Mouse (Mus musculus): Measurements from ENCODE around the gene Scn11a.
A peak's percentile ranks its signal among the peaks of the same experiment; 100 is the strongest.

The Scn11a gene

DNA sequence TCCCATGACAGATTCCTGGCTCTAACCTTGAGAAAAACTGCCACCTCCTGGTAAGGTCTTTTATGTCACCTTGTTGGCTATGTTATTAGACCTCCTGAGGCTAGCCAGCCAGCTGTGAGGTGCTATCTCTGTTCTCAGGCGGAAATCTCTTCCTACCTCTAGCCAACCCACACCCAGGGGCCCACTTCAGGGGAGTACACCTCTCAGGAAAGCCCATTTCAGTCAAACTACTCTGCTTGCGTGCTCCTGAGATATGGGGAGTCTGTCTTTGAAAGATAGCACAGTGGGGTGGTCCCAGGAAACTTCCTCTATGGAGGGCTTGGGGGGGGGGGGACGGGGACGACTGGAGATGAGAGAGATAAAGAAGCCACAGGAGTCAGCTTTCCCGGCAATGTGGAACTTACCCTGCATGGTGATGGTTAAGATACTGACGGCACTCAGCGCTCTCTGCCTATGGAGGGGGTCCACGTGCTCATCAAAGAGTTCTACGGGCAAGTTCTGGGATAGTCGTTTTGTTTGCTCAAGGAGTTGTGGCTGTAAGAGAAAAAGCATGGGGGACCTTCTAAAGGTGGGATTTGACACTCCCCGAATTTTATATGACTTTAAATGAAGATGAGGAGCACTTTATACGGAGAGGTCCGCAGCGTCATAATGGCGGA, 29.9 kb downstream of the Scn11a start:
- no peak for DNase-seq (ENCODE audit: low spot score)

DNA sequence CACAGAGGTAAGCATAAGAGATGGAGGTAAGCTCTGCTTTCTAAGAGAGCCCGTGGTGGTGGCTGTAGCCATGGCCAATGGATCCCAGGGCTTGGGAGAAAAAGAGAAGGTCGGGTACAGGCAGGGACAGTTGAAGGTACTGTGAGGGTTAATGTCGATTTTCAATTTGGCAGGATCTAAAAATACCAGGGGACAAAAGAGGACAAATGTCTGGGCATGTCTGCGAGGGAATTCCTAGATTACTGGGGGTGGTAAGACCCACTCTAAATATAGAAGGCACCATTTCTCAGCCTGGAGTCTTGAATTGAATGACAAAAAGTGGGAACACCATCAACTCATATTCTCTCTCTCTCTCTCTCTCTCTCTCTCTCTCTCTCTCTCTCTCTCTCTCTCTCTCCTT, 30.8 kb downstream of the Scn11a start:
- DNase-seq (ENCODE audit: low spot score), result no peak

DNA sequence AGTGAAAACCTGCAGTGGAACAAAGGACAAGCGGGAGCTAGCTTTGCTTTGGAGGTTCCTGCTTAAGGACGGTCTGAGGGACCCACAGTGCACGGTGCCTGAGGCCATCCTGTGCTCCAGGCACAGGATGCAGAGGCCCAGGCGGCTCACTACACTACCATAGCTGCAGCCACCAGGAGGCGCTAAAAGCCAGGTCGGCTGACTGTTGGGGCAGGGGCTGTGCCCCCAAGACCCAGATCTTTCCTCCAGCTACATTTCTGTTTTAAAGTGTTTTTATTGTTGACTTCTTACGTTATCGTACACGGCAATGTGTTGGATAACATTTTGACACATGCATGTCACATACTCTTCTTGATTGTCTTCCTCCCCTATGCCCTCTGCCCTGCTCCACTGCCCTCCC, 32.8 kb downstream of the Scn11a start:
- DNase-seq (ENCODE audit: low spot score), result no peak

DNA sequence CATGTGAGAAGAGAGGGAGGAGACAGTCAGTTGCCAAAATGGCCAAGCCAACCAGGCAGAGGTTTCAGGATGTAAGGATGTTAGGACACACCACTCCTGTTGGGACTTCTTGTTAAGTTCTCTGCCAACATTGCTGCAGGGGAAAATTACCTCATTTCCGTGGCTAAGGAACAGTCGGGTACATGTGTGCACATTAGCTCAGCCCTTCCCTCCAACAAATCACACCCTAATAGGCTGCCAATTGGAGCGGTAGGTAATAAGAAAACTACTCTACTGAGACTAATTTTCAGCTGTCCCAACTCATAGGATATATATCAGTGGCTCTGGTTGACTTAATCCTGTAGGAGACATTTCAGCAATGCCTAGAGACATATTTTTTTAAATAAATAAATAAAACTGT, 44.4 kb downstream of the Scn11a start:
- DNase-seq (ENCODE audit: low spot score), result no peak

DNA sequence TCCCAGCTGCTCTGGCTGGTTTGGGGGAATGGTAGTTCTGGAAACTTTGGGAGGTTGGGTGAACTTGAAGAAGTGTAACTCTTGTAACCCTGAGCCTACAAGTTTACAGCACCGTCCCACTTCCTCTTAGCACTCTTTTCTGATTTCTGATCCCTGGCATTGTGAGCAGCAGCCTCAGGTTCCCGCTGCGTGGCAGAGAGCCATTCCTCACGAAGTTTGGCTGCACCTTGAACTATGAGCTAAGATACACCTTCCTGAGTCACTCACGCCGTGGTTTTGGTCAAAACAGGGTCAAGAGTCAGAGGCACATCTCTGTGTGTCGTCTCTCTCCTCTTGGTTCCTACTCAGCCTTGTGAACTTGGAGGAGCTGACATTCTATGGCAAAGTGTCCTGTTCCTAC, 48.6 kb downstream of the Scn11a start:
- no peak for DNase-seq (ENCODE audit: low spot score)

DNA sequence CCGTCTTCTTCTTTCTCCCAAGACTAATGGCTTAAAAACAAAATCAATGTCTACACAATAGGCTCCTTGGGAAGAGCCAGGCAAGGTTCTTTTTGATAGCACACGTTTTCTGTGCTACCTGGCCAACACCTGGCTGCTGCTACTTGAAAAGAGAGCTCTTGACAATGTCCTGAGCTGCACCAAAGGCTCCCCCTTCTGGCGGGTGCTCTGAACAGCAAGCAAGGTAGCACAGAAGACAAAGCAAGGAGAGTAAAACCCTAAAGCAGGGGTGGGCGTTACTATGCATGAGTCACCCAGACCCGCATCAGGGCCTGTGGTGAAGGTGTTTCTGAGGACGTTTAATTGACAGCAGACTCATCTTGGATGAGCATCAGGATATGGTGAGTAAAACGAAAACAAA, 56.7 kb downstream of the Scn11a start:
- DNase-seq (ENCODE audit: low spot score), result no peak

DNA sequence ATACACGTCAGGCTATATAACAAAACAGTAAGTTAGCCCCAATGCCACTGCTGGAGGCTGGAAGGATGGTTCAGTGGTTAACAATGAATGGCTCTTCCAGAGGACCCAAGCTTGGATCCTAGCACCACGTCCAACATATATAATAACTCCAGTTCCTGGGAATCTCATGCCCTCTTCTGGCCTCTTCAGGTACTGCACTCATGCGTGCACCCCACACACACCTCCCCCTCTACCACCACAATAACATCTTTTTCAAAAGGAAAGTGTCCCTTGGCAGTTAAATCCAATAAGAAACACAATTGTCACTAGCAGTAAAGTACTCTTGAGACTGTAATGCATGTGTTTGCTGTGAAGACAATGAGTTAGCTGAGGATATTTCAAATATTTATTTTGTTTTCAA, 65.0 kb downstream of the Scn11a start:
- DNase-seq (ENCODE audit: low spot score), result no peak

DNA sequence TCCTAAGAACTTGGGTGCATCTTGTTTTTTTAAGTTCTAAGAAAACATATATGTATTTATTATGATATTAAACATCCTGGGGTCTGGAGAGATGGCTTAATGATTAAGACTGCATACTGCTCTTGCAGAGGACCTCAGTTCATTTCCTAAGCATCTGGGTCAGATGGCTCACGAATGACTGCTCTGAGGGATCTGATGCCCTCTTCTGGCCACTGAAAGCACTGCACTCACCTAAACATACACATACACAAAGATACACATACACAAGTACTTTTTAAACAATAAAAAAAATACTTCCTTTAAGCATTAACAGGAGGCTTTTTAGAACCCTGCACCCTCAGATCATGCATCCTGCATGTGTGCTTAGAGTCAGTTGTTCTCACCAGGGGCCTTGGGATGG, 65.8 kb downstream of the Scn11a start:
- DNase-seq (ENCODE audit: low spot score), result no peak

DNA sequence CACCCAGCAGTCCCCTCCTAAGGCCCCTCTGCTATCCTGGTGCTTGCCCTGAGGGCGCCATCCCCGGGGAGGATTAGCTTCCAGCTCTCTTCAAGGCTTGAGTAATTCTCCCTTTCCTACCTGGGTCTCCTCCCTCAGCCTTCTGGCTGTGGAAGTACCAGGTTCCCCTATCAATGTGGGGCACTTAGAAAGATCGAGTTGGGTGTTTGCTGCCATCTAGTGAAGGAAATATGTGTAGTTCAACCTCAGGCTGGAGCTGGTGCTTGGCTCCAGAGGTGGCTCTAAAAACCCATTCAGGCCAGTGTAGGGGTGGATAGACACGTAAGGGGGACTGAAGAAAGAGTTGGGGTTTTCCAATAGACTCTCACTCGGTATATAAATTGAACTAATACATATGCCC, 73.7 kb downstream of the Scn11a start:
- peak; percentile 32 for DNase-seq (ENCODE audit: low spot score)

DNA sequence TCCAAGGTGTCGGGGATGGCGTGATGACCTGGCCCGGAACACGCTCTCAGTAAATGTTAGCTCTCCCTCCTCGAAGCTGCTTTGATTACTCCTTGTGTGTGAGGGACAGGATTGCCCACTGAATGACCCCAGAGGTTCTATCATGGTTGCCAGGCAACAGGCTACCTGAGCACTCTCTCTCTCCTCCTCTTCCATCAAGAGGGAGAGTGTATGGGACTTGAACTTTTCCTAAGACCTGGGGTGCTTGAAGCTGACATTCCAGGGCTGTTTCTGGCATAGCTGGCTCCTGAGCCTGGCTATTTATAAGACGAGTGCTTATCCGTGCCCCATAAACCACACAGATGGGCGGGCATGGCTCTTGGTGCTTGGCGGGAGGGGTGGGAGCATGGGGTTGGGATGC, 76.1 kb downstream of the Scn11a start:
- DNase-seq (ENCODE audit: low spot score), result no peak

DNA sequence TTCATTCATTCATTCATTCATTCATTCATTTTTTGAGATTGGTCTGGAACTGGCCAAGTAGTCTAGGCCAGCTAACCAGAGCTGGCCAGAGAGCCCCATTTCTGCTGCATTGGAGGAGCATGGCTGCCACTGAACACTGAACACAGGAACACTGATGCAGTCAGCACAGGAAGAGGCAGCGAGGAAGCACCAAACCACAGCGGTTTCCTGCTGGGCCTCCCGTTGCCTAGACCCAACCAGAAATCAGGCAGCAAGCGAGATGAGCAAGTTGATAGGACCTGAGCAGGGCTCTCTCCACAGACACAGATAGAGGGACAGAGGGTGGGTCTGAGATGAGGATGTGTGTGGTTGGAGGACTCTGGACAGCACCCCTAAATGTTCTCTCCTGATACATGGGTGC, 81.4 kb downstream of the Scn11a start:
- DNase-seq (ENCODE audit: low spot score), result no peak

DNA sequence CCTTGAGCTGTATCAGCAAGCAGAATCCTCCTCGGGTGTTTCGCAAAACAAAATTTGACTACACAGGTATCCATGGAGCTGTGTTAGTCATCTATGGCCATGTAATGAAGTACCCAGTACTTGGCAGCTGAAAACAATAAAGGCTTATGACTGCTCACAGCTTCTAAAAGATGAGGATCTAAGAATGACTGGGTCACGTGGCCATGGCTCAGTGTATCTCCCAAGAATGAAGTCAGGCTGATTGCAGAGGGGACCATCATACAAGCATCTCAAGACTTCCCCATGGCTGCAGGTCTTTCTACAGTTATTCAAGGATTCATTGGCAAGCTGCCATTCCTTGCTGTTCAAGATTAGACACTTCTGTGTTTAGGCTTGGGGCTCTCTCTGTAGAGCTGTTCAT, 81.9 kb downstream of the Scn11a start:
- no peak for DNase-seq (ENCODE audit: low spot score)

DNA sequence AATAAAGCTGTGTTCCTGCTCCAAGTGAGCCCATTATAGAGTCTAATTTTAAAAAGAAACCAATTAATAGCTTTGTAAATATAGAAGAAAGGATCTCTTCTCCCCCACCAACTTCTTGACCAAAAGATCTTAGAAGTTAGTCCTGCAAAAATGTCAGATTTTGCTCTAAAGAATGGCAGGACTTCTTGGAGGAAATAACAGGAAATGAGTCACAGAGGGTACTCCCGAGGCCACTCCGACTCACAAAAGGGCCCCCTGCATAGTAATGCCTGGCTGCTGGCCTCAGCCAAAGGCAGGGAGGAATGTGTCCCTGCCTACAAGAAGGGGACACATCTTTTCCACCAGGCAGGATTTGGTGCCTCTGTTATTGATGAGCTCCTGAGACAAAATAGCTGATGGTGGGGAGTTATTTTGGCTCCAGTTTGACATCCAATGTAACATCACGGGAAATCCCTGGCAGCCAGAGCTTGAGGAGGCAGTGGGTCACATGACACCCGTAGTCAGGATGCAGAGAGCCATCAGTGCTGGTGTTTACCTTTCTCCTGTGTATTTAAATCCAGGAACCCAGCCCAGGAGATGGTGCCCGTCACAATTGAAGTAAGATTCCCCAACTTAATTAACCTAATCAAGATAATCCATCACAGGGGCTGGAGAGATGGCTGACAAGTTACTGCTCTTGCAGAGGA, 84.0 kb downstream of the Scn11a start:
- no peak for DNase-seq (ENCODE audit: low spot score)

DNA sequence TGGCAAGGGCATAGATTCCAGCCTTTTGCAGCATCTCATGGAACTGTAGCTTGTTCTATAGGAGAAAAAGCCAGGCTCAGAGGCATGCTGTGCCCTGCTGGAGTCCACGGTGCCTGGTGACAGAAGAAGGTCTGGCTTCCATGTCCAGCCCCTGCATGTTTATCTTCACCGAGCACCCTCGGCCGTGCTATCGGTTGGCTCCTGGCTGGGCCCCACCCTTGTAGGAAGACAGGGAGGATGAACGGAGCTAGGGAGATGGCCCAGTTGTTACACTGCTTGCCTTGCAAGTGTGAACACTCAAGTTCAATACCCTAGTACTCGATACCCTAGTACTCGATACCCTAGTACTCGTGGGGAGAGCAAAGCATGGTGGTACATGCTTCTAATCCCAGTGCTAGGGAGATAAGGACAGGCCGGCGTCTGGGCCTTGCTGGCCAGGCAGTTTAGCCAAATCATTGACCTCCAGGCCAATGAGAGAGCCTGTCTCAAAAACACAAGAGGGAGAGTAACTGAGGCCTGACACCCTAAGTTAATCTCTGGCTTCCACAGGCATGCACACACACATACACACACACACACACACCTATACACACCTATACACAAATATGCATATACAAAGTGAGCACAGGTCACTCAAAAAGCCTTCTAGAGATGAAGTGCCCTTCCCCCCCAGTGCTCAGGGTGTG, 96.7 kb downstream of the Scn11a start:
- no peak for DNase-seq (ENCODE audit: low spot score)

DNA sequence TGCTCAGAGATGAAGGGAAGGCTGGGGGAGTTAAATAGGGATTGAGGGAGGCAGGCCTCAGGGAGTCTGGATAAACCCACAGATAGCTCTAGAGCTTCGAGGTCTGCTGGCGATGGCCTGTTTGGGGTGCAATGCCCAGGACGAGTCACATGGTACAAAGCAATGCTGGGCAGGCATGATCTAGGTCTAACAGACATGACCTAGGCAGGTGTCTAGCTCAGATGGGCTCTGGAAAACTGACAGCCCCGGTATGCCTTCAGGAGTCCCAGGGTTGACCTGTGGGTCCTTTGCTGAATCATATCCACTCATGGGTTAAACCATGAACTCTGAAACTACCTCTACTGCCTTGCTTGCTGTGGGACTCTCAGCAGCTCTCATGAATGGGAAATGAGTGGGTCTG, 98.3 kb downstream of the Scn11a start:
- no peak for DNase-seq (ENCODE audit: low spot score)

DNA sequence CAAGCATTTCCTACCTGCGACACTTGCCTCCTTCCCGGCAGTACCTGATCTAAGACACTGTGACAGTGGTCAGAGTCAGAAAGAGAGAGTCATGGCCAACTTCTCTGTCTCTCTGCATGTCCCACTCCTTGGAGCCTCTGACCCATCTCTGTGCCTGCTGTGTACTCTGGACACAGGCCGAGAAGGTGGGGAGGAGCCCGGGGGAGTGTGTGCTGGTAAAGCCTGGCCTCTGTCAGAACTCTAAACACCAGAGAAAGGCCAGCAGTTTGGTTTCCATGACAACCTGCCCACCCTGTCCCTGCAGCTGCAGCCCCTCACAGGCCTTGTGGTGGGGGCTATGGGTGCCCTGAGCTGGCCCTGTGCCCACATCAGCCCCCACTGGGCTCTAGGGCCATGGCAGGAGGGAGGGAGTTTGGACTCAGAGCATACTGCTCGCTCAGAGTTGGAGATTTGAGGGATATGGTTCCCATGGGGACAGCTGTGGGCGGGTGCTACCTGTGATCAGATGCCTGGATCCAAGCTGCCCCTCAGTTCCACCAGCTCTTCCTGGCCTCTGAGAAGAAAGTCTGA, 99.9 kb downstream of the Scn11a start:
- DNase-seq (ENCODE audit: low spot score), result no peak

DNA sequence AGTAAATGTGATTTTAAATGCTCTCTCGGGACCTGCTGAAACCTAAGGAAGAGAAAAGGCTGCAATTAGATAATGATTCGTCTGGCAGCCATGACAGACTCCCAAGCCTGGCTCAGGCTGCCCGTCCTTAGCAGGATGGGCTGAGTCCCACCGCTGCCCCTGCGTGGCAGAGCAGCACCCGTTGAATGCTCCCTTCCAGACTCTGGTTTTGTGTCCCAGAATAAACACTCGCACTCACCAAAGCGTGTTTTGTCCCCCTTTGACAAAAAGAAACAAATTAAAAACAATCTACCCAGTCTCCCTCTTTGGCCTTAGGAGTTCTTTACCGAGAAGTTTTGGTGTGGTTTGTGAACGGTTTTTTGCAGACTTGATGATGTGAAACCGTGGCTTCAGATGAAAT, 106.0 kb downstream of the Scn11a start, which contains the start of gene Scn10a:
TSS of gene Scn10a (minus strand) at position 101 of the 400 bp plus-strand sequence.
- no peak for DNase-seq (ENCODE audit: low spot score)

DNA sequence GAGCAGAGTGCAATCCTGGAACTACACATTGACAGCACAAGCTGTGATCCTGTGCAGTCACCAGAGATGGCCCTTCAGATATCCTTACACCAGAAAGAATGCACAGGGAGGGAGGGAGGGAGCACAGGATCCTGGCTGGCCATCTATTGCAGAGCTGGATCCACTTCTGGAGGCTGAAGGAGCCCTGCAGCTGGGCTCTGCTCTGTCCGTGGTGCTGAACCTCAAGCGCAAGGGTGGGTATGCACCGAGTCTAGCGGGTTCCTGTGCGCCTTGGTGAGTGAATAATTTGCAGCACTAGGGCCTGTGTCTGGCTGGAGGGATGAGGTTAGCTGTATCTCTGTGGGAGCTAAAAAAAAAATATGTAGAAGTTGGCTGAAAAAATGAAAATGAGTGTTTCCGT, 118.6 kb downstream of the Scn11a start:
- DNase-seq (ENCODE audit: low spot score), result no peak
